In genomic region chr3:88683814-88684213, GRCm38 (mm10) we compare ENCODE assay signal across 38 mouse cellular contexts. TPM values are rescaled to one million over a fixed set of nuclear protein-coding genes. Genes with fewer than 3 reads are reported as not detected.
DNase-seq lines count a peak whose midpoint lies in the region; ATAC-seq and TF ChIP-seq lines count a peak whose summit lies in the region.
"Had no signal": no experiment of that assay in that cellular context is flagged by ENCODE, and none has a peak within 500 bp of the region (broad histone marks: within the 10 kb centered on the region; RNA-seq: fewer than 3 reads in every experiment).

No protein-coding gene starts in this region.

- DNase-seq in kidney, adult 2 months: no peak
- DNase-seq in kidney, postnatal 10 days: no peak
- DNase-seq in testis, postnatal 10 days (ENCODE audit: low spot score): no peak
- peak; percentile 21 for DNase-seq in stomach, postnatal 0 days (ENCODE audit: low spot score)
- no peak for DNase-seq in urinary bladder, postnatal 10 days (ENCODE audit: low spot score)
- DNase-seq in gastrocnemius, postnatal 10 days: no peak
- DNase-seq: adrenal gland, adult 2 months; cerebellum, adult 8-10 months; cerebellum, postnatal 25 days; forebrain, postnatal 0 days; gastrocnemius, postnatal 25 days; heart, adult 18-20 months; heart, postnatal 4 days; lung, adult 2 months; lung, postnatal 10 days; retina, postnatal 1 day; right cerebral cortex, postnatal 14 days; spleen, adult 18-20 months; thymus, adult 2 months; thymus, postnatal 36 days had no signal

- H3K4me1 ChIP-seq in kidney, adult 2 months (ENCODE audit: control insufficient read depth, insufficient read depth, low read length): peaks cover 7% of the 10 kb centered on the region; the same call in 1 of the 2 replicates
- peaks cover 6% of the 10 kb centered on the region for H3K4me1 ChIP-seq in testis, adult 2 months (ENCODE audit: control insufficient read depth, insufficient read depth, low read length)
- H3K4me1 ChIP-seq in intestine, postnatal 0 days (replicated peaks; ENCODE audit: control insufficient read depth, insufficient read depth, low read length): no peaks in the 10 kb centered on the region
- no peaks in the 10 kb centered on the region for H3K4me1 ChIP-seq in stomach, postnatal 0 days (replicated peaks; ENCODE audit: control insufficient read depth, insufficient read depth)

- no peak for TF ChIP-seq CTCF in kidney, adult 2 months (conservative IDR thresholded peaks at IDR 0.05; ENCODE audit: insufficient read depth, insufficient read length, low read depth, low read length)
- no peak for TF ChIP-seq CTCF in testis, adult 2 months (IDR thresholded peaks at IDR 0.05; ENCODE audit: control insufficient read depth, insufficient read depth, insufficient replicate concordance, low read depth, low read length)
- TF ChIP-seq CTCF in intestine, postnatal 0 days (IDR thresholded peaks at IDR 0.05; ENCODE audit: low read depth): no peak
- no peak for TF ChIP-seq CTCF in stomach, postnatal 0 days (IDR thresholded peaks at IDR 0.05; ENCODE audit: low read depth)

- no peak for TF ChIP-seq POLR2A in kidney, adult 2 months (IDR thresholded peaks at IDR 0.05; ENCODE audit: low read depth, low read length)
- no peak for TF ChIP-seq POLR2A in testis, adult 2 months (IDR thresholded peaks at IDR 0.05; ENCODE audit: control insufficient read depth, low read depth, low read length)

- no peak for TF ChIP-seq EP300 in stomach, postnatal 0 days (optimal IDR thresholded peaks at IDR 0.05)

- H3K27me3 ChIP-seq in kidney, adult 2 months (replicated peaks; ENCODE audit: control insufficient read depth, insufficient read depth, low read length): no peaks in the 10 kb centered on the region
- H3K27me3 ChIP-seq in testis, adult 2 months (ENCODE audit: control insufficient read depth, insufficient read depth, low read length): no peaks in the 10 kb centered on the region
- no peaks in the 10 kb centered on the region for H3K27me3 ChIP-seq in intestine, postnatal 0 days (replicated peaks; ENCODE audit: control insufficient read depth, insufficient read depth, low read length)
- no peaks in the 10 kb centered on the region for H3K27me3 ChIP-seq in stomach, postnatal 0 days (ENCODE audit: control insufficient read depth, insufficient read depth, low read length)
- H3K27me3 ChIP-seq: embryonic facial prominence, embryonic 15.5 days; forebrain, embryonic 12.5 days; heart, embryonic 12.5 days; hindbrain, embryonic 13.5 days; midbrain, embryonic 15.5 days; neural tube, embryonic 15.5 days had no signal

- H3K4me2 ChIP-seq in intestine, postnatal 0 days (replicated peaks; ENCODE audit: low read depth): no peak overlapping the region
- H3K4me2 ChIP-seq in stomach, postnatal 0 days (replicated peaks; ENCODE audit: low read depth): no peak overlapping the region
- H3K4me2 ChIP-seq: embryonic facial prominence, embryonic 15.5 days; forebrain, embryonic 12.5 days; heart, embryonic 12.5 days; hindbrain, embryonic 13.5 days; midbrain, embryonic 15.5 days; neural tube, embryonic 15.5 days had no signal

- H3K27ac ChIP-seq in kidney, adult 2 months (ENCODE audit: insufficient read depth, low read depth, low read length): peak overlapping the region; percentile 92
- H3K27ac ChIP-seq in testis, adult 2 months (ENCODE audit: control insufficient read depth, insufficient read depth, low read depth, low read length): no peak overlapping the region
- H3K27ac ChIP-seq in intestine, postnatal 0 days (ENCODE audit: low read depth, low read length): peak overlapping the region; percentile 72
- H3K27ac ChIP-seq in stomach, postnatal 0 days (replicated peaks): peak overlapping the region; percentile 78
- H3K27ac ChIP-seq: embryonic facial prominence, embryonic 10.5 days; embryonic facial prominence, embryonic 15.5 days; forebrain, embryonic 12.5 days; hindbrain, embryonic 13.5 days; left cerebral cortex, adult 2 months; midbrain, embryonic 10.5 days; midbrain, embryonic 15.5 days; neural tube, embryonic 15.5 days had no signal

- 70% methylated on average over 2 of the region's 2 CpGs for WGBS in kidney, adult 2 months
- WGBS in intestine, postnatal 0 days: 48% methylated on average over 2 of the region's 2 CpGs
- WGBS in stomach, postnatal 0 days: 72% methylated on average over 2 of the region's 2 CpGs

- no peaks in the 10 kb centered on the region; the same call in 1 of the 2 replicates for H3K36me3 ChIP-seq in kidney, adult 2 months (ENCODE audit: control insufficient read depth, insufficient read depth, low read length)
- no peaks in the 10 kb centered on the region for H3K36me3 ChIP-seq in testis, adult 2 months (ENCODE audit: control insufficient read depth, insufficient read depth, low read length)
- H3K36me3 ChIP-seq in intestine, postnatal 0 days (ENCODE audit: control insufficient read depth, insufficient read depth): no peaks in the 10 kb centered on the region
- no peaks in the 10 kb centered on the region for H3K36me3 ChIP-seq in stomach, postnatal 0 days (ENCODE audit: control insufficient read depth, insufficient read depth, low read length)

- no peak for ATAC-seq in intestine, postnatal 0 days
- peak; percentile 8; the same call in 1 of the 2 replicates for ATAC-seq in stomach, postnatal 0 days (ENCODE audit: low FRiP score, low TSS enrichment)
- ATAC-seq: activated CD4-positive, CD25-positive, alpha-beta regulatory T cell, adult 4 months; forebrain, postnatal 0 days; midbrain, embryonic 15.5 days had no signal

- no peaks in the 10 kb centered on the region for H3K9me3 ChIP-seq in intestine, postnatal 0 days (ENCODE audit: control insufficient read depth)
- H3K9me3 ChIP-seq in stomach, postnatal 0 days (ENCODE audit: control insufficient read depth, low read length): no peaks in the 10 kb centered on the region
- H3K9me3 ChIP-seq: embryonic facial prominence, embryonic 10.5 days; embryonic facial prominence, embryonic 15.5 days; forebrain, embryonic 12.5 days; heart, embryonic 12.5 days; hindbrain, embryonic 13.5 days; midbrain, embryonic 10.5 days; midbrain, embryonic 15.5 days; neural tube, embryonic 15.5 days had no signal

- H3K4me3 ChIP-seq in kidney, adult 2 months (ENCODE audit: insufficient read depth, low read depth, low read length): no peak overlapping the region
- H3K4me3 ChIP-seq in testis, adult 2 months (ENCODE audit: control insufficient read depth, low read depth, low read length): peak overlapping the region; percentile 37; the same call in 1 of the 2 replicates
- no peak overlapping the region for H3K4me3 ChIP-seq in intestine, postnatal 0 days (ENCODE audit: low read depth, low read length)
- no peak overlapping the region for H3K4me3 ChIP-seq in stomach, postnatal 0 days (ENCODE audit: low read depth, low read length)
- H3K4me3 ChIP-seq: embryonic facial prominence, embryonic 10.5 days; embryonic facial prominence, embryonic 15.5 days; forebrain, embryonic 12.5 days; heart, embryonic 12.5 days; hindbrain, embryonic 13.5 days; left cerebral cortex, adult 2 months; midbrain, embryonic 10.5 days; midbrain, embryonic 15.5 days; neural tube, embryonic 15.5 days had no signal

- no peak overlapping the region for H3K9ac ChIP-seq in intestine, postnatal 0 days (ENCODE audit: low read depth, low read length)
- no peak overlapping the region for H3K9ac ChIP-seq in stomach, postnatal 0 days (ENCODE audit: low read length)
- H3K9ac ChIP-seq: embryonic facial prominence, embryonic 15.5 days; forebrain, embryonic 12.5 days; forebrain, postnatal 0 days; heart, embryonic 12.5 days; hindbrain, embryonic 13.5 days; midbrain, embryonic 15.5 days; neural tube, embryonic 15.5 days had no signal

RNA-seq across cellular contexts. Expression of gene Khdc4, which starts 1.8 kb away (rescaled TPM):
- 41.2 and 45.6 TPM in 2 replicates for polyA plus RNA-seq in kidney, adult 2 months (2012; rRNA removed)
- polyA plus RNA-seq in testis, adult 2 months (2012; rRNA removed): 23.5 and 28.7 TPM in 2 replicates
- 35.7 and 38.6 TPM in 2 replicates for polyA plus RNA-seq in intestine, postnatal 0 days (2015; fragmentation: Nextera tagmentation; extraction: Ambion mirVana)
- 38.1 and 45.9 TPM in 2 replicates for polyA plus RNA-seq in stomach, postnatal 0 days (2015; fragmentation: Nextera tagmentation; extraction: Ambion mirVana)
- total RNA-seq in gastrocnemius, postnatal 10 days (2021): 10 to 100 TPM; 20.5 to 35.5 TPM

RNA-seq across cellular contexts. Expression of gene Rxfp4, which starts 30.9 kb away (rescaled TPM):
- polyA plus RNA-seq in kidney, adult 2 months (2012; rRNA removed): 0.06 TPM in 1 of 2 replicates, not detected in the other
- not detected in 2 replicates for polyA plus RNA-seq in testis, adult 2 months (2012; rRNA removed)
- polyA plus RNA-seq in intestine, postnatal 0 days (2015; fragmentation: Nextera tagmentation; extraction: Ambion mirVana): not detected in 2 replicates
- polyA plus RNA-seq in stomach, postnatal 0 days (2015; fragmentation: Nextera tagmentation; extraction: Ambion mirVana): 0.07 TPM in 1 of 2 replicates, not detected in the other
- total RNA-seq in gastrocnemius, postnatal 10 days (2021): not detected
- total RNA-seq: adrenal gland, adult 2 months; adrenal gland, postnatal 4 days; forebrain, postnatal 0 days; gastrocnemius, postnatal 25 days; heart, adult 18-20 months; layer of hippocampus, adult 18-20 months; layer of hippocampus, postnatal 14 days; left cerebral cortex, adult 2 months; left cerebral cortex, postnatal 36 days; megakaryocyte progenitor cell, adult 5-6 weeks had no signal
- polyA plus RNA-seq: activated CD4-positive, CD25-positive, alpha-beta regulatory T cell, adult 4 months; adrenal gland, adult 2 months; embryonic facial prominence, embryonic 10.5 days; embryonic facial prominence, embryonic 15.5 days; forebrain, embryonic 12.5 days; forebrain, postnatal 0 days; heart, embryonic 12.5 days; heart, postnatal 0 days; hindbrain, embryonic 13.5 days; midbrain, embryonic 10.5 days; midbrain, embryonic 15.5 days; neural tube, embryonic 15.5 days; thymus, adult 2 months had no signal

RNA-seq across cellular contexts. Expression of gene Rit1, which starts 32.8 kb away (rescaled TPM):
- polyA plus RNA-seq in kidney, adult 2 months (2012; rRNA removed): 37.2 and 48.1 TPM in 2 replicates
- 30.5 and 31.0 TPM in 2 replicates for polyA plus RNA-seq in testis, adult 2 months (2012; rRNA removed)
- polyA plus RNA-seq in intestine, postnatal 0 days (2015; fragmentation: Nextera tagmentation; extraction: Ambion mirVana): 48.8 and 50.2 TPM in 2 replicates
- 85.5 and 86.9 TPM in 2 replicates for polyA plus RNA-seq in stomach, postnatal 0 days (2015; fragmentation: Nextera tagmentation; extraction: Ambion mirVana)
- 10 to 100 TPM; 21.9 to 23.6 TPM for total RNA-seq in gastrocnemius, postnatal 10 days (2021)
